Mouse (Mus musculus) lung, adult 2 months (tissue): Measurements from ENCODE around the gene Hunk.

ENCODE experiments used
- CTCF ChIP-seq: fragments of 200-500 bp; IDR thresholded peaks from 2 replicates; pipeline ENCODE4 v1.5.1; 2011; ENCODE audit warnings: mild to moderate bottlenecking, low read length, control low read depth; ENCODE audit not compliant: insufficient read depth
- POLR2A ChIP-seq: fragments of 200-500 bp; IDR thresholded peaks from 2 replicates; pipeline ENCODE4 v1.6.1; 2011; ENCODE audit warnings: low read depth, mild to moderate bottlenecking, control low read depth, low read length, borderline replicate concordance; ENCODE audit errors: extremely low read depth

GRCm38 (mm10) chr16:90523373-90523772 is 137.6 kb downstream of the Hunk start:
- TF ChIP-seq CTCF (no peak), POLR2A (no peak)
